Mouse (Mus musculus) embryonic facial prominence, embryonic 14.5 days (tissue): ENCODE results near the gene Stk26. TPM values are rescaled to one million over a fixed set of nuclear protein-coding genes. Genes with fewer than 3 reads are reported as not detected.

Experiments used
- polyA plus RNA-seq: library from polyadenylated mRNA; unstranded; fragments of >200 nt; fragmentation: Nextera tagmentation; extraction: Ambion mirVana; gene quantifications from 2 replicates; pipeline ENCODE4 v1.2.1, GENCODE M21; 2014

Gene Stk26
- polyA plus RNA-seq, 1 experiment from 2014 or later, result 10.0 TPM

Other genes starting within 250 kb of the Stk26 start
- 0.21 and 0.22 TPM in 2 replicates for gene Frmd7, start 101.7 kb downstream of the Stk26 start, polyA plus RNA-seq
- gene Rap2c, start 177.0 kb downstream of the Stk26 start, polyA plus RNA-seq, result 36.0 and 38.0 TPM in 2 replicates